Mouse (Mus musculus): ENCODE results near the gene Mbd5.

Mbd5 gene

DNA sequence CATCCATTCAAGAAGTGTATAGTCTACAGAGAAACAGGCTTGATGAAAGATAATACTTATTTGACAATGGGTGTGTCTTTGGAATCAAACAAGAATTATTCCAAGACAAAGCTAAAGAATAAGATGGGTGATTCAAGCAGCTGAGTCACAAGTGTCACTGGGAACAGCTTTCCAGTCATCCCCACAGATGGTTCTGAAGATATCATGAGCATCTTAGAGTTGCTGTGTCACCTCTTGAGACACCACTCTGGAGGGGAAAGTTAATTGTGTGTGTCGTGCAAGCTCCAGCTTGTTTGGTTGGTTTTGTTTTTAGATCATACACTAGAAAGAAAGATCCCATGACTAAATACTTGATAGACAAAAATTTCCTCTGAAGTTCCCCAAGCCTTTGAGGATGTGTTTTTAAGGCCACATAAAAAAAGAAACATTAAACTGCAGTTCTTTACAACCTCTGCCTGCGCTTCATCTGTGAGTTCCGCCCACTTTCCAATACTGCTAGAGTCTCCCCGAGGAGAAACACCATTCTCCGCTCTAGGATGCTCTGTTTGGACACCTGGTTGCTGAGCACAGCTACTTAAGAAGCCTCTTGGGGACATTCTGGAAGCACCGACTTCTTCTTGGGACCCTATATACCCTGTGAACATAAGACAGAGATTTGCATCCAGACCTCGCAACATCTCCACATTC is 409.0 kb downstream of the Mbd5 start:
- no peak for TF ChIP-seq GATA4 (IDR thresholded peaks at IDR 0.05; ENCODE audit: insufficient replicate concordance, low read length)

DNA sequence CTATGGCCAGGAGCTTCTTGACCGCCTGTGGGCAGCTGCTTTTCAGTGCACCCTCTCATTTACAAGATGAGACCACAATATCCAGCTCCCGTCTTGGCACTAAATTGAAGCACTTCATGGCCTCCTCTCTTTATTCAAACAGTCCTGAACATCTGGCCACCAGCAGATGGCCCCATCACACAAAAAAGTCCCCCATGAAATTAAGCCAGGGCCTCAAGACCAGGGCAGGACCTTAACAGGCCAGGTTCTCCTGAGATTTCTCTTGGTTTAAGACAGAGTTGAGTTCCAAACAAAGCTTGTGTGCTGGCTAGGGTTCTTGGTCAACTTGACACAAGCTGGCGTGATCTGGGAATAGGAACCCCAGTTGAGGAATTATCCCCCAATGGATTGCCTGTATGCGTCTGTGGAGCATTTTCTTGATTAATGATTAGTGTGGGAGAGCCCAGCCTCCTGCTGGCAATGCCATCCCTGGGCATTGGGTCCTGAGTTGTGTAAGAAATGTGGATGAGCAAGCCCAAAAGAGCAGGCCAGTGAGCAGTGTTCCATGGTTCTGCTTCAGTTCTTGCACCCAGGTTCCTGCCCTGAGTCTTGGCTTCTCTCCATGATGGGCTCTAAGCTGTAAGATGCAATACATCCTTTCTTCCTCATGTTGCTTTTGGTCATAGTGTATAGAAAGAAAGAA is 409.7 kb downstream of the Mbd5 start:
- TF ChIP-seq GATA4 (IDR thresholded peaks at IDR 0.05; ENCODE audit: insufficient replicate concordance, low read length) = no peak

DNA sequence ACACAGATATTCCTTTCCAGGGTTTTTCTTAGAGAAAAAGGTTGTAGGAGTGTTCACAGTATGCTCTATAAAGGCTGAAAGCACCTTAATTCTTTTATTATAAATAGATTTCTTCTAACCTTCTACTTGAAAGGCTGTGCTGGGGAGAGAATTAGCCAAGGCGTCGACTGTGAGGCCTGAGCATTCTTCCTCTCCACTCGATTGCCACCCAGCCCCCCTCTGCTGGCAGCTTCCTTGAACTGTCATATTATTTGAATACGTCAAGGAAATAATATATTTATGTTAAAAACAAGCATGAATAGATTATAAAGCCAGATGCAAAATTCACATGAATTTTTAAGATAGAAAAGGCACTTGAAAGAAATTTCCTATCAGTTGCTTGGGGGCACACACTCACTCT is 410.4 kb downstream of the Mbd5 start:
- TF ChIP-seq GATA4 (IDR thresholded peaks at IDR 0.05; ENCODE audit: insufficient replicate concordance, low read length) = no peak

DNA sequence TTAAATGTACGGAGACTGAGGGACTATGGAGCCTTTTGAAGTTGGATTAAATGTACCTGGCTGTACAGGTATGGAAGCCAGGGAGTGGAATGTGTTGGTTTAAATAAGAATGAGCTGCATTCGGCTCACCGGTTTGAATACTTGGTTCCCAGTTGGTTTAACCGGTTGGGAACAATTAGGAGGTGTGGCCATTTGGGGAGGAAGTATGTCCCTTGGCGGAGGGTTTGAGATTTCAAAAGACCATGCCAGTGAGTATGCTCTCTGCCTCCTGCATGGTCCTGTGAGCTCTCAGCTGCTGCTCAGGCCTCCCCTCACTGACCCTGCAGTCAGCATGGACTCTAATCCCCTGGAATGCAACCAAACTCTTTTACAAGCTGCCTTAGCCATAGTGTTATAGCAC is 415.2 kb downstream of the Mbd5 start:
- no peak for TF ChIP-seq GATA4 (IDR thresholded peaks at IDR 0.05; ENCODE audit: insufficient replicate concordance, low read length)

DNA sequence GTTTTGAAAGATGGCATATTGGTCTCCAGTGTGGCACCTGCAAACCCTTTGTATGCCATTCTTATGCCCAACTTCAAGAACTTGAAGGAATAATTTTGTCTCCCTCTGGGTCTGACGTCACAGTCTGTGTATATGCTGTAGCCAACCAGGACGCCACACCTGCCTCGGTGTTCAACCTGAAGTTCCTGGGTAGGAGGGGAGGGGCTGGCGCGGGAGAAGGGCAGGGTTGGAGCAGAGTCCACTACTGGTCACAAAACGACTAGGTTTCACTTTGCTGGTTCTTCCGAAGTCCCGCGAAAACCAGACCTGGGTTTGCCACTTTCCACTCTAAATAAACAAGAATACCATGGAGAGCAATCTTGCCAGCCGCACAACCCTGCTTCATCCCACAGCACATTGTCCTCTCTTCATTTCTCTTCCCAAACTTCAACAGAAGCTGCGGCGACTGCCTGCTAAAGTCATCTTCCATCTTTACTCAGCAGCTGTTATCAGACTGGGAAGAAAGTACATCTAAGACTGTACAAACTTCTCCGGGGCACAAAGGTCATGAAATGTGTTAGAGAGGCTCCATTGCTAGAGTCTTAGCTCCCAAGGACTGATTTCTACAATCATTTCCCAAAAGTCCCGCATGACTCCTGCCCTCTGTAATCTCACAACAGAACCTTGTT is 417.7 kb downstream of the Mbd5 start:
- TF ChIP-seq GATA4 (IDR thresholded peaks at IDR 0.05; ENCODE audit: insufficient replicate concordance, low read length) = no peak

DNA sequence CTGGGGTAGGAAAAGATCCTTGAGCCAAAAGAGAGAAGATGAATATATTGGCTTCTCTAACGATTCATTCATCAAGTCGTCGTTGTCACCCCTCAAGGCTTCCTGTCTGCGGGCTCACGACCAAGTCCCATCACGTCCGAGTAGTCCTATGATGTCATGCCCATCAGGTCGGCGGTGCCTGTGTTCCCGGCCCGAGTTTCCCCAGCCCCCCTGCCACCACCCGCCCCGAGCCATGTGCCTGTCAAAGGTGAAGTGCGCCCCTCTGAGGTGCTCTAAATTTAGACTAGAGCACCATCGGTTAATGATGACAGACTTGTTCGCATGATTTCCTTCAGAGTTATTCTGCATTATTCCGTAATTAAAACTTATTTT is 418.2 kb downstream of the Mbd5 start:
- no peak for TF ChIP-seq GATA4 (IDR thresholded peaks at IDR 0.05; ENCODE audit: insufficient replicate concordance, low read length)

DNA sequence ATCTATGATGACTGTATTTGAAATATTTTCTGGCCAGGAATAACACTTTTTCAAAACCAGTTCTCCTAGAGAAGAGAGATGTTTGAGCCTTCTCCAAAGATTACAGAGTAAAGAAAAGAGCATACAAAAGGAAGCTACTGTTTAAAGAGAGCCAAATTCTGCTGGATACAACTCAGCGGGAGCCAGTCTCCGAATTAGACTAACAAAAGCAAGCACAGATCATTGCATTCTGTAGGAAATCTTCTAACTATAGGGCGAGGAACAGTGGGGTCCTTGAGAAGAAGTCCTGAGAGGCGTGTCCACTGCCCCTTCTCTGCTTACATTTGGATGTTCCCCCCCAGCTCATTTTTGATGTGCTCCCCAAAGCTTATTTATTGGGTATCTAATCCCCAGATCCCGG is 422.3 kb downstream of the Mbd5 start:
- TF ChIP-seq GATA4 (IDR thresholded peaks at IDR 0.05; ENCODE audit: insufficient replicate concordance, low read length) = no peak

DNA sequence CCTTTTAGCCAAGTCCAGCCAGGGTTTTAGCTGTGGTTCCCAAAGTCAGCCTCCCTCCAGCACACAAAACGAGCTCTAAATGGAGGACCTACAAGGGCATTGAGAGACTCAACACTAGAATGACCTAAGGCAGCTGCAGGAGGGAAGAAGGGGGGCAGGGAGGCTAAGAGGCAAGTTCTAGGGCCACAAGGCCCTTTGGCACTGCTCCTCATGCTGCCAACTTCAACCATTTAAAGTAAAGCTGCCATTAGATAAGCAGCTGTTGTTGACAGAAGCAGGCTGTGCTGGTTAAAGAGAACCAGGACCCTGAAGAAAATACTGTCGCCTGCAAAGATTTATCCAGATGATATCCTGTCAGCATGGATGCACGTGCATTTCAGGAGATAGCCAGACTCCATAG is 423.3 kb downstream of the Mbd5 start:
- no peak for TF ChIP-seq GATA4 (IDR thresholded peaks at IDR 0.05; ENCODE audit: insufficient replicate concordance, low read length)

Measured in liver, adult (tissue).